Mouse (Mus musculus): Measurements from ENCODE around the gene Idi2.
"Not testable (repeated sequence)": the region's sequence is repeated elsewhere in the genome, so short reads cannot be mapped to it uniquely, and the experiment has no call there.

GRCm38 (mm10) chr13:8905986-8906385, 46.7 kb upstream of the Idi2 start:
- not testable (repeated sequence) for TF ChIP-seq CTCF, EP300 (IDR thresholded peaks at IDR 0.05; ENCODE audit: low read depth)
